Mouse (Mus musculus): ENCODE measurements around the gene Tdrd1.

Gene Tdrd1

DNA sequence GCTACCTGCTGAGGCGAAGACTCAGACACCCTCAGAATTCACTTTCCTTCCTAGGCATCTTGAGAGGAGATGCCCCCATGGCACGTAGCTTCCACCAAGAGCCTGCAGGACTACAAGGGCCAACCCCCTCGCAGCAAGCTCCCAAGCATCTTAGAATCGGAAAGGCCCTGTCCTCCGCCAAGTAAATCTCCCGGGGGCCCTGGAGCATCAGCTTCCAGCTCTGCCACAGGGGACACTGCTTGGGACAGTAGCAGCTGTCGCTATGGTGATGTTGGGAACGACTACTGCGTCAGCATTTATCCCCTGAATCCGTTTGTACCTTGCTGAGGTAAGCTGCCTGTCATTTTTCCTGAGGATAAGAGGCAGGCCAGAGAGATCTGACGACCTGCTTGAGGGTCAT is 84.6 kb downstream of the Tdrd1 start:
- DNase-seq (ENCODE audit: low read depth, low spot score): no peak

GRCm38 (mm10) chr19:56913761-56914160 is 87.8 kb downstream of the Tdrd1 start:
- DNase-seq (ENCODE audit: low read depth, low spot score): no peak

- DNase-seq (ENCODE audit: low read depth, low spot score): no peak
Measured at GRCm38 (mm10) chr19:56914658-56915057, 88.6 kb downstream of the Tdrd1 start.

DNA sequence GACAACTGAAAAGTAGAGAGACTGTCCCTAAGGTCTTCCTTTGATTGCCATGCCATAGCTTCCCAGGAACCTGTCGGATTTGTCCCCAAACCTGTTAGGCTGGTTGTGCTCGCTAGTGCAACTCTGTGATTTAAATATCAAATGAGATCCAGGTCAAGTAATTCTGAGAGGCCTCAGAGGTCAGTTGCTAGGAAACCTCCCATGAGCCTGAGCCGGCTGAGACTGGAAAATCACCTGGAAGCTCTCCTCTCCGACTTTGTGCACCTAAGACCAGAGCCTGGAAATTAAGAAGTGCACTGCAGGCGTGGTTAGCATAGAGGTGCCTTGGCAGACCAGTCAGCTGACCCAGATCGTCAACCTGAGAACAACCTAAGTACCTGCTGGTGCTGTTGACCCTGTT is 89.1 kb downstream of the Tdrd1 start:
- no peak for DNase-seq (ENCODE audit: low read depth, low spot score)
